Mouse (Mus musculus) MEL-GATA-1-ER (cell line): ENCODE data around the gene Sytl1.

Source experiments
- DNase-seq: peaks from one replicate; pipeline ENCODE4 v3.0.0-alpha.2; 2012; ENCODE audit warnings: low read depth; ENCODE audit errors: extremely low read depth

Sytl1 gene

DNA sequence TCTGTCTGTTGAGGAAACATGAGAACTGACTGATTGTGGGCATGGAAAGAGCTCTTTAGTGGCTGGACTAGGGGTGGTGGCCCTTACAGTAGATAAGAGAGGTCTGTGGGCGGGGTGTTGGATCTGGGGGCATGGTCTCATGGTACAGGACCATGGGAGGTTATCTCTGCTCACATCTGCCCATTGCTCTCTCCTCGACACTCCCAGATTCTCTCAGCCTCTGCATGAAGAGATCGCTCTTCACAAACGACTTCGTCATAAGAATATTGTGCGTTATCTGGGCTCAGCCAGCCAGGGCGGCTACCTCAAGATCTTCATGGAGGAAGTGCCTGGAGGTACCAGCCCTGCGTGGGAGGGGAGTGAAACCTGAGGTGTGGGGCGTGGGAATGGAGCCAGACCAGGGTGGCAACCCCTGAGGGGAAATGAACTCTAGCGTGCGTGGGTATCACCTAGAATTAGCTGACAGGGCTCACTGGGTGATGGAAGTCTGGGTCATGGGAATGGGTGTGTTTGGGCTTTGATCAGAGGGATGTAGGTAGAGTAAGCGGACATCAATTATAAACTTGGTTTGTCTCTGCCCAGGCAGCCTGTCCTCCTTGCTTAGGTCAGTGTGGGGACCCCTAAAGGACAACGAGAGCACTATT, 15.0 kb downstream of the Sytl1 start:
- DNase-seq, result peak; percentile 90

DNA sequence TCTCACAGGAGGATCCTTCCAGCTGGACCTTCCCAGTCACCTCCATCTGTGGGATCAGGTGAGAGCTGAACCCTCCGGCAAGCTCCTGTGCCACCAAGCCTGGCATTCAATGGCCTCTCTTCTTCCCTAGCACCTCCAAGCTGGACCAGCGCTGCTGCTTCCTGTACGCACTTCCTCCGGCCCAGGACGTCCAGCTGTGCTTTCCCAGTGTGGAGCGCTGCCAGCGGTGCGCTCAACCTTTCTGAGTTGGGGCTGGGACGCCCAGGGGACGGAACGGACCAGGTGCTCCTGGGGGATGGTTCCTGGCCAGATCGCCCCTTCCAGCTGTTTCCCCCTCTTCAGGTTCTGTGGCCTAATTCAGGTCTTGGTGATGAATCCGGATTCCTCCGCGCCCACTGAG, 15.8 kb downstream of the Sytl1 start:
- DNase-seq, result no peak

GRCm38 (mm10) chr4:133244289-133244688, 18.6 kb downstream of the Sytl1 start:
- peak; percentile 77 for DNase-seq

GRCm38 (mm10) chr4:133243538-133243937, 19.4 kb downstream of the Sytl1 start:
- DNase-seq, result no peak

- no peak for DNase-seq
Observed at GRCm38 (mm10) chr4:133242710-133243109, 20.2 kb downstream of the Sytl1 start.

DNA sequence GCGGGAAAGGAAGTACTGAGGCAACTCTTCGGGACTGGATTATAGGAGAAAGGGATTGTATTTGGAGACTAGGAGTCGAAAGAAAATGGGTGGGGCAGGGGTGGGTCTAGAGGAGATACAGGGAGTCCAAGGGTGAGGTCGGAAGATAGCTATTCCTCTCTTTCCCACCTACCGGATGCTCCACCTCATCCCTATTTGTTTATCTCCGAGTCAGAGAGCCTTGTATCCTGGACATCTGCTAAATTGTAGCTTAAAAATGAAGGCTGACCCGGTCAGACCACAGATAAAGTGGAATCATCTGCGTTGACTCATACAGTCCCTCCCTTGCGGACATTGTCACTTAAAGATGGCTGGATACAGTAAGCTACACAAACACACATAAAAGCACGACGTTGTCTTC, 21.0 kb downstream of the Sytl1 start:
- peak; percentile 31 for DNase-seq

DNA sequence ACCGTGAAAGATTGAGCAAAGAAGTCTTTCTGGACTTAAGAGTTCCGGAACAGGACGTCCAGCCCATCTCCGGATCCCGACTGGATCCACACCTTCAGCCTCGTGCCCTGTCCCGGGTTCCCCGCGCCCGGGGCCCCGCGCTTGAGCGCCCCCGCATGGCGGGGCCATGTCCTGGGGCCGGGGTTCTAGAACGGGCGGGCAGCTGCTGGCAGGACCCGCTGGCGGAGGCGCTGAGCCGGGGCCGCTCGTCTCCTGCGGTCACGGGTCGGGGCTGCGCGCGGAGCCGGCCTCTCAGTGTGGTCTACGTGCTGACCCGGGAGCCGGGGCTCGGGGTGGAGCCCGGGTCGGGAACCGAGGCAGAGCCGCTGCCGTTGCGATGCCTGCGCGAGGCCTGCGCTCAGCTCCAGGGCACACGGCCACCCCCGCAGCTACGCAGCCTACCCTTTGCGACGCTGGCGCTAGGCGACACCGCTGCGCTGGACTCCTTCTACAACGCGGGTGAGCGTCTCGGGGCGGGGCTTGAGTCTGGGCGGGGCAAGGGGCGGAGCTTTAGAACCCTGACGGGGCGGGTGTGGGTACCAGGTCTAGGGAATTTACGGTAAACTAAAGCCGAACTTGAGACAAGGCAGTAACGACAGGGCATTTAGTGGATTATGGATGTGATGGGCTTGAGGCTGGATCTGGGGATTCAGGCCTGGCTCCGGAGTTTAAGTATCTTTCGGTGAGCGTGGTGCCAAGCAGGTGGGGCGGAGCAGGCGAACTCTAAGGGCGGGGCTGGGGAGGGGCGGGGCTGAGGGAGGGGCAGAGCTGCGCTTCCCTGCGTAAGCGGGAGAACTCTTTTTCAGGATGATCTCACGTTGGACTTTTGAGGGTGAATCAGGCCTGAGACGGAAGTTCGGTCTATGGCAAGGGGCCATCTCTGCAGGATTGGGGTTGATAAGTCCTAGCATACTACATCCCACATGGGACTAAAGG, 21.7 kb downstream of the Sytl1 start:
- peak; percentile 89 for DNase-seq

DNA sequence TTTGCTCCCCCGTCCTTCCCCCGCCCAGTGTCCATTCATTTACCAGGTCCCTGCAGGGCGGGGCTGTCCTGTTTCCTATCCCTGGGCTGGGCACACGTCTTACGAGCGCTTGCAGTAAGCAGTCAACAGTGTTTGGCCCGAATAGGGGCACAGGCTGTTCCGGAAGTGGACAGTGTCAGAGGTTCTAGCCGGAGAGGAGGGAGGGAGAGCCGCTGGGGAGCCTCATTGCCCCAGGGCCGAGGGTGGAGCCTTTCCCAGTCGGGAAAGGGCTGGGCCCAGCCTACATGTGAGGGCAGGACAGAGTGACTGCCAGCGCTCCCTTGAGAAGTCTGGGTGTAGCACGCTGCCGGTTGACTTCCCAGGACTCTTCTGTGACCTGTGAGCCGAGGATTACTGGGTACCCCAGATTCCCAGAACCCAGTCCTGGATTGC, 22.4 kb downstream of the Sytl1 start, which contains the start of gene Map3k6:
Gene Map3k6 (plus strand): TSS at position 329 of the 432 bp plus-strand sequence.
- peak; percentile 36 for DNase-seq

- DNase-seq, result peak; percentile 97
Observed at GRCm38 (mm10) chr4:133237911-133238310, 25.0 kb downstream of the Sytl1 start.

DNA sequence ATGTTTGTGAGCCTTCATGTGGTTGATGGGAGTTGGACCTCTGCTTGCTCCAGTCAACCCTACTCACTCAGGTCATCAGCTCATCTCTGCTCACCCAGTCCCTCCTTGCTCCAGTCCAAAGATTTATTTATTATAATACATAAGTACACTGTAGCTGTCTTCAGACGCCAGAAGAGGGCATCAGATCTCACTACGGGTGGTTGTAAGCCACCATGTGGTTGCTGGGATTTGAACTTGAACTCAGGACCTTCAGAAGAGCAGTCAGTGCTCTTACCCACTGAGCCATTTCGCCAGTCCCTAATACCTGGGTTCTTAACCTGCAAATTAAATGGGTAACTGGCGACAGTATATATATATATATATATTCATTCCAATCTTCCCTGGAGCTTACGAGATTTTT, 27.5 kb downstream of the Sytl1 start:
- DNase-seq, result no peak

DNA sequence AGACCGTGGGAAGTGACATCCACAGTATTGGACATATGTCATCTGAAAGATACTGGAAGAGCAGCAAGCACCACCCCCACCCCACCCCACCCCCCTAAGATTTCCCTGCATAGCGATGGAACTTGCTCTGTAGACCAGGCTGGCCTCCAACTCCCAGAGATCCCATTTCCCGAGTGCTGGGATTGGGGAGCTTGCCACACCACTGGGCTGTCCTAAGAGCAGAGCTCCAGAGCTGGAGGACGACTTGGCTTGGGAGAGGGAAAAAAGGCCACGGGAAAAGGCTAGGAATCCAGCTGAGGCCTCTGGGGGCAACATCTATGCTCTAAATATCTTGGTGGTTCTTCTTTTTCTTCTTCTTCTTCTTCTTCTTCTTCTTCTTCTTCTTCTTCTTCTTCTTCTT, 28.1 kb downstream of the Sytl1 start:
- DNase-seq, result no peak

GRCm38 (mm10) chr4:133233285-133233976, 29.5 kb downstream of the Sytl1 start:
- DNase-seq, result no peak

GRCm38 (mm10) chr4:133229582-133229981, 33.3 kb downstream of the Sytl1 start:
- no peak for DNase-seq

GRCm38 (mm10) chr4:133227636-133228035, 35.3 kb downstream of the Sytl1 start:
- DNase-seq, result no peak

DNA sequence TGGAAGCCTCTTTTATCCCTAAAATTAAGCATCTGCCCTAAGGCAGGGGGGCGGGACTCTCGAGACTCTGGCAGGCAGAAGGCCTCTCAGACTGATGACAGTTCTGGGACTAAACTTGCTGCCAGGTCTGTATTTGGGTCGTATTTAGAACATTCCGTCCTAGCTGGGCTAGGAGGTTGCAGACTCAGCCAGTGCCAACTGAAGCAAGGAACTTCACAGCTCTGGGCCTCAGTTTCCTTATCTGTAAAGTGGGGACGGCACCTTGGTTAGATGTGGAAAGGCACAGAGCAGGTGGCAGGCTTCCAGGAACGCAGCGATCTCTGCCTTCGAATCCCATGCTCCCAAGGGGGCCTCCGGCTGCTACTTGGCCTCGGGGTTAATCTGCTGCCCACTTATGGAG, 36.8 kb downstream of the Sytl1 start:
- DNase-seq, result no peak

- no peak for DNase-seq
Observed at GRCm38 (mm10) chr4:133223875-133224274, 39.0 kb downstream of the Sytl1 start.

DNA sequence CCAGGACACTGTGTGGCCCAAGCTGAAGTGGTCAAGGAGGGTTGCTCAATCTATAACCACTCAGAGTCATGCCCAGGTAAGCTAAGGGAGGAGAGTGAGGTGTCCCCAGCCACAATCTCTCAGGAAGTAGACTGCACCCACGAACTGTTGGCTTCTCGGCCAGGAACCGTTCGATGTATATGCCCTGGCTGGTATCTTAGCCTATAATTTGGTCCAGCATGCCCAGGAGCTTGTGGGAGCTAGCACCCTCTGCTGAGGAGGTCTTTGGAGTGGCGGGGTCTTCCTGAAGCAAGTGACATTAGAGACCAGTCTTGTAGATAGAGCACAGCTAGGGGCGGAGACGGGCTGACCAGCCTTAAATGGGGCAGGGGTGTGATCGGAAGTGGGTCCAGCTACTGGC, 41.2 kb downstream of the Sytl1 start:
- no peak for DNase-seq

DNA sequence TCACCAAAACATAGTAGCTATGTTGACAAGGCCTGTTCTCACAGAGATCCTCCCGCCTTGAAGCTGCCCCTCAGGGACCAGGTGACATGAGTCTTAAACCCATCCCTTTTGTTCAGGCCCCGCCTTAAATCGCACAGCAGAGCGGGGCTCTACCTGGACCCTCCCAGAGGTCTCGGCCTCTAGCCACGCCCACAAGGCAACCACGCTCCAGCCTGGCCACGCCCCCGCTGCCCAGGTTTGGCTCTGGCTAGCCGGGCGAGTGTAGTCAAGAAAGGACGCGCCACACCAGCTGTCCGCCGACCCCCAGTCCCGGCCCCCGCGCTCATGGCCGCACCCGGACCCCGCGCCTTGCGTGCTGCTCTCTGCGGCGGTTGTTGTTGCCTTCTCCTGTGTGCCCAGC, 42.3 kb downstream of the Sytl1 start:
- no peak for DNase-seq

GRCm38 (mm10) chr4:133218745-133219144, 44.2 kb downstream of the Sytl1 start:
- DNase-seq, result no peak

- DNase-seq, result peak; percentile 29
Observed at GRCm38 (mm10) chr4:133217641-133218040, 45.3 kb downstream of the Sytl1 start.

GRCm38 (mm10) chr4:133213661-133214060, 49.3 kb downstream of the Sytl1 start:
- no peak for DNase-seq

- DNase-seq, result no peak
Observed at GRCm38 (mm10) chr4:133213268-133213590, 49.7 kb downstream of the Sytl1 start.
